Mouse (Mus musculus): ENCODE measurements around the gene Klf11. TPM values are rescaled to one million over a fixed set of nuclear protein-coding genes. Genes with fewer than 3 reads are reported as not detected.

Klf11 gene
- 17.7 and 18.4 TPM in 2 replicates for polyA plus RNA-seq (2015; fragmentation: Nextera tagmentation; extraction: Ambion mirVana)

DNA sequence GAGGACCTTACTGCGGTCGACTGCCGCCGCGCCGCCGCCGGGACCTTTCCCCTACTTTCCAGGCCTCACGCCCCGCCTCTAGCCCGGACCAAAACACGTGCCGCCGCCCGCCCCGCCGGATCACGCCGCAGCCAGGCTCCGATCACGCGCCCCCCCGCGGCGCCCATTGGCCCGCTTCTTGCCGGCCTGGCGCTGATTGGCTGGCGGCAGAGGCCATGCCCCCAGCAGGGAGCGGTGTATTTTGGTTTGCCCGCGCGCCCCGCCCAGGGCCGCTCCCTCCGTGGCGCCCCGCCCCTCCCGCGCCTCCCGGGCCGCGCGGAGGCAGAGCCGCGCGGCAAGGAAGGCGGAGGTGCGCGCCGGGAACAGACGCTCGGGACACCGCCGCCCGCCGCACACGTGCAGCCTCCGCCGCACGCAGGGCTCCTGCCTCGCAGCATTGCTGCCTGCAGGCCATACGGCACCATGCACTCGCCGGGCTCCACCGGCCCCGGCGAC lies at the start of gene Klf11:
Gene Klf11, plus strand, starts transcription at position 212 of the 495 bp plus-strand sequence.
- peak within 1 kb of the TSS; percentile 100 for H3K4me3 ChIP-seq
- H3K9me3 ChIP-seq (replicated peaks): no peaks in the 10 kb centered on the region
- peak within 1 kb of the TSS; percentile 66 for H3K4me2 ChIP-seq
- ATAC-seq (replicated peaks; ENCODE audit: insufficient number of reproducible peaks, insufficient read depth, low FRiP score, low read depth): peak; percentile 96
- H3K4me1 ChIP-seq (replicated peaks): peaks cover 49% of the 10 kb centered on the region
- H3K9ac ChIP-seq: peak within 1 kb of the TSS; percentile 100
- H3K27me3 ChIP-seq: no peaks in the 10 kb centered on the region
- peaks cover 21% of the 10 kb centered on the region for H3K36me3 ChIP-seq
- H3K27ac ChIP-seq: peak within 1 kb of the TSS; percentile 99
- WGBS: under 1% methylated on average over 68 of the region's 68 CpGs

DNA sequence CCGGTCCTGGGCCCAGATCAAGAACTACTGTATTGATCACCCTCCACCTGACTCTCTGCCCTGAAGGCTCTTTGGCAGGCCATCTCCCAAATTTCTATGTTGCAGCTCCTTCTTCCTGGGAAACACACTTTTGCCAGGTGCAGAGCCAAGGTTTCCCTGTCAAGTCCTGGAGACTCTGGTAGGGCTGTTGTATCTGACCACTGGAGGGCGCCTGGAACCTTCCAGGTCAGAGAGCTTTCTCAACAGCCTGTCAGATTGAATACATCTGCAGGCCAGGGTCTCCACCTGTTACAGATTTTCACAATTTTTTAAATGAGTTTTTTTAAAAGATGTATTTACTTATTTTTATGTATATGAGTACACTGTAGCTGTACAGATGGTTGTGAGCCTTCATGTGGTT lies 47.8 kb upstream of the Klf11 start:
- no peaks in the 10 kb centered on the region for H3K9me3 ChIP-seq (replicated peaks)
- no peak overlapping the region for H3K9ac ChIP-seq
- H3K4me1 ChIP-seq (replicated peaks): no peaks in the 10 kb centered on the region
- H3K27ac ChIP-seq: no peak overlapping the region
- H3K36me3 ChIP-seq: no peaks in the 10 kb centered on the region
- ATAC-seq (replicated peaks; ENCODE audit: insufficient number of reproducible peaks, insufficient read depth, low FRiP score, low read depth): no peak
- no peak overlapping the region for H3K4me2 ChIP-seq
- WGBS: 38% methylated on average over 2 of the region's 2 CpGs
- H3K27me3 ChIP-seq: no peaks in the 10 kb centered on the region
- no peak overlapping the region for H3K4me3 ChIP-seq

- no peak for ATAC-seq (replicated peaks; ENCODE audit: insufficient number of reproducible peaks, insufficient read depth, low FRiP score, low read depth)
- Histone ChIP-seq H3K4me1 (replicated peaks) (no peaks in the 10 kb centered on the region), H3K27me3 (no peaks in the 10 kb centered on the region), H3K27ac (no peak overlapping the region), H3K9me3 (replicated peaks) (no peaks in the 10 kb centered on the region), H3K36me3 (no peaks in the 10 kb centered on the region), H3K4me2 (no peak overlapping the region), H3K9ac (no peak overlapping the region), H3K4me3 (no peak overlapping the region)
- 70% methylated on average over 10 of the region's 10 CpGs for WGBS
Measured at GRCm38 (mm10) chr12:24606166-24606565, 44.9 kb upstream of the Klf11 start.

DNA sequence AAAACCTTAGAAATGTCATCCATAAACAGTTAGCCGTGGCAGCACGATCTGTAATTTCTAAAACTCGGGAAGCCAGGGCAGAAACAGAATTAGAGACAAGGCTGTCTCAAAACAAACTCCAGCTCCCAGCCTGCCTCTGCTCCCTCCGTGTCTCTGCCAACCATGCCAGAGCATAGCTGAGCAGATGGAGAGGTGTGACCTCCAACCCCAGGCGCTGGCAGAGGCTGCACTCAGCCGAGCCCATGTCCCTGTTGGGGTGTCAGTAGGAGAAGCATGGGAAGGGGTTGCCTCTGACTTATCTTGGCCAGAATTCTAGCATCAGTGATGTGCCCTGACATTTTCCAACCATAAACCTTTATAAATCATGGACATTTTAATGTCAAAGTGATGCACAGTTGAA lies 38.5 kb upstream of the Klf11 start:
- Histone ChIP-seq H3K9ac (no peak overlapping the region), H3K27me3 (no peaks in the 10 kb centered on the region), H3K4me2 (no peak overlapping the region), H3K36me3 (no peaks in the 10 kb centered on the region), H3K9me3 (replicated peaks) (no peaks in the 10 kb centered on the region), H3K4me1 (replicated peaks) (no peaks in the 10 kb centered on the region), H3K4me3 (no peak overlapping the region), H3K27ac (no peak overlapping the region)
- no peak for ATAC-seq (replicated peaks; ENCODE audit: insufficient number of reproducible peaks, insufficient read depth, low FRiP score, low read depth)
- WGBS: 71% methylated on average over 6 of the region's 6 CpGs

DNA sequence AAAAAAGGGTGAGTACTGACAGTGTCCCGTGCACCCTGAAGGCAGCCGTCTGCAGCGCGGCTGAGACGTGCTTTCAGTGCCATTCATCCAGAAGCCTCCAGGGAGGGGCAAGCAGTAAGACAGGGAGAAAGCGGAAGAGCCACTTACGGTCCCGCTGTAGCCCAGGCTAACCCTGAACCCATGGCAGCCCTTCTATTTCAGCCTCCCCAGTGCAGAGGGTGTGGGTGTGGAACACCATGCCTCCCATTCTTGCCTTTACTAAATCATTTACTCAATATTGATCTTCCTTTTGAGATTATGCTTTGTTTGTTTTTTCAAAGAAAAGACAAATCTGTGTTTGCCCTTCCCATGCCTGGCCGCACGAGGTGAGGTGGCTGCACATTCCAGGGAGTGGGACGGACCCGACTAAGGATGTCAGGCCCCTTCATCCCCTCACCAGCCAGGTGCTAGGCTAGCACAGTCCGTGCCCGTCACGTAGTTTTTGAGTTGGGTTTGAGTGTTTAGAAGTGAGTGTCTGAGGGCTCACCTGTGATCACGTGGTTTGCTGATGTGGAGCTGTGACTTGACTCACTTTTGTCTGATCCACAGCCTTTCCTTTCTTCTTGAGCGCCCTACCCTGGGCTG lies 36.5 kb upstream of the Klf11 start:
- Histone ChIP-seq H3K9ac (no peak overlapping the region), H3K36me3 (no peaks in the 10 kb centered on the region), H3K4me3 (no peak overlapping the region), H3K4me2 (no peak overlapping the region), H3K4me1 (replicated peaks) (no peaks in the 10 kb centered on the region), H3K27me3 (no peaks in the 10 kb centered on the region), H3K27ac (no peak overlapping the region), H3K9me3 (replicated peaks) (no peaks in the 10 kb centered on the region)
- no peak for ATAC-seq (replicated peaks; ENCODE audit: insufficient number of reproducible peaks, insufficient read depth, low FRiP score, low read depth)
- 81% methylated on average over 17 of the region's 17 CpGs for WGBS

GRCm38 (mm10) chr12:24615140-24615539 lies 35.9 kb upstream of the Klf11 start:
- H3K27ac ChIP-seq: no peak overlapping the region
- WGBS: 64% methylated on average over 3 of the region's 3 CpGs
- no peaks in the 10 kb centered on the region for H3K36me3 ChIP-seq
- H3K4me1 ChIP-seq (replicated peaks): no peaks in the 10 kb centered on the region
- ATAC-seq (replicated peaks; ENCODE audit: insufficient number of reproducible peaks, insufficient read depth, low FRiP score, low read depth): no peak
- H3K9ac ChIP-seq: no peak overlapping the region
- no peak overlapping the region for H3K4me3 ChIP-seq
- H3K4me2 ChIP-seq: no peak overlapping the region
- no peaks in the 10 kb centered on the region for H3K9me3 ChIP-seq (replicated peaks)
- H3K27me3 ChIP-seq: no peaks in the 10 kb centered on the region

DNA sequence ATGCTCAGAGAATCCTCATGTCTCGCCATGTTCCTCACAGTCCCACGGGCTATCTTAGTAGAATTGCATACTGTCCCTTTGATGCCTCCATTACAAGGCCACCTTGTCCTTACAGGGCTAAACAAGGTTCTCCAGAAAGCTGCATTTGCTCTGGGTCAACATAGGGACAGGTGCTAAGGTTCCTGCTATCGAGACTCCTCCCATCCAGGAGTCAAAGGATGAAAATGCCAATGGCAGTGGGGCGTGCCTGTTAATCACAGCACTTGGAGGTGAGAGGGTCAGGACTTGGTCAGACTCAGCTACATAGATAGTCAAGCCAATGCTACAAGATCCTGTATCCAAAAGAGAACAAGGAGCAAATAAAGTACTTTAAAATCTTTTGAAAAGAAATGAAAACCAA lies 31.6 kb upstream of the Klf11 start:
- no peak overlapping the region for H3K4me3 ChIP-seq
- no peak overlapping the region for H3K9ac ChIP-seq
- peaks cover 11% of the 10 kb centered on the region for H3K4me1 ChIP-seq (replicated peaks)
- H3K36me3 ChIP-seq: no peaks in the 10 kb centered on the region
- no peaks in the 10 kb centered on the region for H3K27me3 ChIP-seq
- 74% methylated on average over 4 of the region's 4 CpGs for WGBS
- no peaks in the 10 kb centered on the region for H3K9me3 ChIP-seq (replicated peaks)
- no peak for ATAC-seq (replicated peaks; ENCODE audit: insufficient number of reproducible peaks, insufficient read depth, low FRiP score, low read depth)
- H3K4me2 ChIP-seq: no peak overlapping the region
- H3K27ac ChIP-seq: no peak overlapping the region

- WGBS: 58% methylated on average over 12 of the region's 12 CpGs
- Histone ChIP-seq H3K4me2 (no peak overlapping the region), H3K9ac (no peak overlapping the region), H3K9me3 (replicated peaks) (no peaks in the 10 kb centered on the region), H3K27me3 (no peaks in the 10 kb centered on the region), H3K27ac (no peak overlapping the region), H3K36me3 (no peaks in the 10 kb centered on the region), H3K4me1 (replicated peaks) (peaks cover 21% of the 10 kb centered on the region), H3K4me3 (no peak overlapping the region)
- no peak for ATAC-seq (replicated peaks; ENCODE audit: insufficient number of reproducible peaks, insufficient read depth, low FRiP score, low read depth)
Measured at GRCm38 (mm10) chr12:24623486-24624251, 27.4 kb upstream of the Klf11 start.

GRCm38 (mm10) chr12:24626401-24626800 lies 24.7 kb upstream of the Klf11 start:
- Histone ChIP-seq H3K4me3 (no peak overlapping the region), H3K9ac (no peak overlapping the region), H3K4me2 (no peak overlapping the region), H3K4me1 (replicated peaks) (peaks cover 21% of the 10 kb centered on the region), H3K36me3 (no peaks in the 10 kb centered on the region), H3K9me3 (replicated peaks) (no peaks in the 10 kb centered on the region), H3K27ac (no peak overlapping the region), H3K27me3 (no peaks in the 10 kb centered on the region)
- WGBS: 81% methylated on average over 5 of the region's 5 CpGs
- no peak for ATAC-seq (replicated peaks; ENCODE audit: insufficient number of reproducible peaks, insufficient read depth, low FRiP score, low read depth)

GRCm38 (mm10) chr12:24627215-24627614 lies 23.9 kb upstream of the Klf11 start:
- 30% methylated on average over 3 of the region's 3 CpGs for WGBS
- H3K9ac ChIP-seq: no peak overlapping the region
- peaks cover 21% of the 10 kb centered on the region for H3K4me1 ChIP-seq (replicated peaks)
- no peak overlapping the region for H3K4me2 ChIP-seq
- H3K36me3 ChIP-seq: no peaks in the 10 kb centered on the region
- no peak; the same call in 1 of the 2 replicates for ATAC-seq (replicated peaks; ENCODE audit: insufficient number of reproducible peaks, insufficient read depth, low FRiP score, low read depth)
- no peaks in the 10 kb centered on the region for H3K9me3 ChIP-seq (replicated peaks)
- H3K4me3 ChIP-seq: no peak overlapping the region
- H3K27me3 ChIP-seq: no peaks in the 10 kb centered on the region
- no peak overlapping the region for H3K27ac ChIP-seq

GRCm38 (mm10) chr12:24630220-24630619 lies 20.9 kb upstream of the Klf11 start:
- no peak overlapping the region for H3K4me3 ChIP-seq
- H3K9ac ChIP-seq: no peak overlapping the region
- ATAC-seq (replicated peaks; ENCODE audit: insufficient number of reproducible peaks, insufficient read depth, low FRiP score, low read depth): no peak
- peaks cover 24% of the 10 kb centered on the region for H3K4me1 ChIP-seq (replicated peaks)
- H3K4me2 ChIP-seq: no peak overlapping the region
- H3K27ac ChIP-seq: no peak overlapping the region
- H3K36me3 ChIP-seq: no peaks in the 10 kb centered on the region
- no peaks in the 10 kb centered on the region for H3K27me3 ChIP-seq
- 69% methylated on average over 1 of the region's 1 CpGs for WGBS
- no peaks in the 10 kb centered on the region for H3K9me3 ChIP-seq (replicated peaks)

All from heart, embryonic 15.5 days (tissue).